Mouse (Mus musculus) mouse trophoblast stem cell (cell line): ENCODE measurements around the gene Tmprss11a.

Experiments used
- in situ Hi-C, 2 experiments: fragments of 300-500 bp; cut with MseI, MboI; formaldehyde crosslinking; loops; 2 replicates in 1 of 2; 3 replicates in 1 of 2; pipeline ENCODE4 v1.15.1; 2025

Tmprss11a gene

DNA sequence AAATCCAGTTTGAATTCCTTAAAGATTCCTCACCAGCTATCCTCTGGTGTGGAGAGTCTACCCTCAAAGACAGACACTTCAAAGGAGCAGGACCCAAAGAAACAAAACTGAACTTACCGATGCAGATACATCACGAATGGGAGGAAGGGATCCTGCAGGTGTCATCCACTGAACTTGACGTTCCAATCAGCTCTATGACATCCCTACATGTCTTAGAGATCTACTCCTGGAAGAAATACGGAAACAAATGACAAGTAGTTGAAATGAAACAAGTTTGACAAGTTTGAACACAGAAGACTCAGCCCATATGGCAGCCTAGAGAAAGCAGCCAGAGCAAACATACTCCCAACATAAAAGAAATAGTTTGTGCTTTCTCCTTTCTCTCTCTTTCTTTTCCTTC is at the start of gene Tmprss11a:
TSS of gene Tmprss11a (minus strand) at position 101 of the 400 bp plus-strand sequence.
- in situ Hi-C loops = no loop called here

DNA sequence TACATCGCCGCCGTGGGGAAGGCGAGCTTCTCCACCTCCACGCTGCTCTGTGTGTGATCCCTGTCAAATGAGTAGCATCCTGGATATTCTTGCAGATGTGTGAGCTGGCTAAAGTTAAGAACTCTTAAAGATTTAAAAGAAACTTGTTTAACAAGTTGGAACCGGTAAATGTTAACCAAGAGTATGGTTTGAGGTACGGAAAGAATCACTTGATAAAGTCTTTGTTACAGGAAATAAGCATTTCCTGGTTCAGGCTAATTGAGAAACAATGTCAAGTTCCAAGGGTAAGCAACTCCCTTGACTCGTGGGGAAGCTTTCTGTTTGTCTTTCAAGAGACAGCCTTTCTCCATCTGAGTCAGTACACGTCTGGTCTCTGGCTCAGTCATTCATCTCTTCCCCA is 49.7 kb upstream of the Tmprss11a start, which contains the start of gene Tmprss11g:
TSS of gene Tmprss11g (minus strand) at position 101 of the 400 bp plus-strand sequence.
- in situ Hi-C loops = no loop called here

DNA sequence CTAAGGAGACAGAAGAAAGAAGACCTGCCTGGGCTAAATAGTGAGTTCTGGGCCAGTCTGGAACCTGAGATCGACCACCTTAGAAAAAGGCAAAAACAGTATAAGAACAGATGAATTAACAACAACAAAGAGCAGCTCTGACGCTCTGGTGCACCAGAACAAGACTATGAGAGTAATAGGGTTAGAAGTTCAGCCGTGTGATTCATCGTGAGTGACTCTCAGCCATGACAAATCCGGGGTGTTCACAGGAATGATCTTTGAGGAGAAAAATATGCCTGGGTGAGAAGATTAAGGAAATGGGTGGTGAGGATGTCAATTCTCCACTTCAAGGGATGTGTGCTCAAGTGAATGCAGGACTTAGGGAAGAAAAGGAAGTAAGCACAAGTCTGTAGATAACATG is 42.7 kb upstream of the Tmprss11a start:
- in situ Hi-C loops = no loop called here

DNA sequence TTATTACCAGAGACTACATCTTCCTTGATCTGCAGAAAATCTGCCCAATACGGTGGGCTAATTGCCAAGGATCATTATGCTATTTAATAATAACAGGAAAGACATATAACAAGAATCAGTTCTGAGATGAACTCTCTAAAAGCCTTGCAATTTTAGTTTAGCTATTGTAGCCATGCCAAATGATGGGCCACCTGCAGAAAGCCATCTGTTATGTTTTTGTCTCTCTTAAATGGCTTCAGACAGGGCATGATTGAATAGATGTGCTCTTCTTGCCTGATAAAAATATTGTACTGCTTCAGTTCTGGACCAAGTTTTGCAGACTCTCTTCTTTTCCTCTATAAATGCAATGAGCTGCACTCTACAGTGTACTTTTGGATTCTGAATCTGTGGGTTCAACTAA is 24.7 kb upstream of the Tmprss11a start:
- in situ Hi-C loops = no loop called here

- in situ Hi-C loops = no loop called here
These were observed 13.8 kb upstream of the Tmprss11a start for GRCm38 (mm10) chr5:86482562-86482961.

- in situ Hi-C loops = no loop called here
These were observed 13.2 kb upstream of the Tmprss11a start for GRCm38 (mm10) chr5:86482031-86482430.

DNA sequence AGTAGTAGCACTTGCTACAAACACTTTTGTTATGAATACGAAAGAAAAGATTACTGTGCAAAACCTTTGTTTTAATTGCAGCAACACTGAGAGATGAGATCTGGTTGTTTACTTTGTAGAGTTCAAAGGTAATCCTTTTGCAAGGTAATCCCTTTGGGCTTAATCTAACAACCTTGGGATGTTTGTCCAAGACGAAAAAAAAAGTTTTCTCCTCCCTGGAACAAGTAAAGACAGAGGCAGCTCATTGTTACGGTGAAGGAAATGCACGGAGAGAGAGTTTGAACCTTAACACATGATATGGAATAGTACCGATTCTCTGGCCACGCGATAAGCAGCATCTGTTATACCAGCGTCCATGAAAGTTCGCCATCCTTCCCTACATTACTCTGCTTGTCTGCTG is 5.1 kb upstream of the Tmprss11a start:
- in situ Hi-C loops = no loop called here

DNA sequence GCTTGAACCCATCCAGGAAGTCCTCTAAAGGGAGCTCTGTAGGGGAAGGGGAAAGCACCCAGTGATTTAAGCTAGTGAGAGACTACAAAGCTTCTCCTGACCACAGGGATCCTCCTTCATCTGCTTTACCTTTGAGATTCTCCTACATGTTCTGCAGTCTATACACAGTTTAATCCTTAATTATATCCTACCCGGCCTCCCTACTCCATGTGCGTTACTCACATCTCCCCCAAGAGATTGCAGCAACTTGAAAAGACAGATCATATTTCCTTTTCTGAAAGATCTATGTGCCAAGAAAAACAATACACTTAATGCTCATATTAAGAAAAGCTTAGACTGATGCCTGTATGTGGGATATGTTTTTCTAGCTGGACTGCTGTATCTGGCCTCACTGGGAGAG is 29.5 kb downstream of the Tmprss11a start:
- in situ Hi-C loops = loop anchor here (10.0 to 25.0 kb wide), 2 partner anchors 205 to 223 kb away; no protein-coding TSS in a partner anchor

DNA sequence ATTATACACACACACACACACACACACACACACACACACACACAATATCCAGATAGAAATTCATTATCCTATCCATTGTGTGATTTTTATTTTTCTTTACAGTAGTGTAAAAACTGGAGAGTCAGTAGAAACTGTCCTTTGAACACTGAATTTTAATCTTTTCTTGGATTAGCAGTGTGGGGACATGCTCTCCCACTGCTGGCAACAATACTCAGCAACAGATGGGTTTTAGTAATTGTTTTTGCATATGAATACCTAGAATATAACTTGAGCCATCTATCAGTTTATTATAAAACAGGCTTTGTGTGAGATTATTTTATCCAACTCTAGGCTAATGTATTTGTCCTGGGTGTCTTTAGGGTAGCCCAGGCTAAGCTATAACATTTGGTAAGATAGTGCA is 30.2 kb downstream of the Tmprss11a start:
- in situ Hi-C loops = loop anchor here (10.0 to 25.0 kb wide), 2 partner anchors 206 to 224 kb away; no protein-coding TSS in a partner anchor

DNA sequence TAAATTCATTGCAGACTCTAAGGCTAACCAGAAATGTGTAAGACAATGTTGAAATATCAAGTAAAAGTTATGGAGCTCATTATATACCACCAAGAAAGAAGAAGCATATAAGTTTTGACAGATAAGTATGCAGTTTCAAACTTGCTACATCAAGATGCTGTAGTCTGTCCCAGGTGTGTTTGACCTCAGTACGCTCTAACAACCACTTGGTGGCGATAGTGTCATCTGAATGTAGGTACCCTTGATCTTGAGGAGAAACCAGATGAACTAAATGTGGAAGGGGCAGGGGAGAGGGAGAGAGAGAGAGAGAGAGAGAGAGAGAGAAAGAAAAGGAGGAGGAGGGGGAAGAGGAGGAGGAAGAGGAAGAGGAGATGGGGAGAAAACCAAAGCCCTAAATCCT is 36.1 kb downstream of the Tmprss11a start:
- in situ Hi-C loops = loop anchor here (10.0 to 25.0 kb wide), 2 partner anchors 212 to 230 kb away; no protein-coding TSS in a partner anchor

GRCm38 (mm10) chr5:86431096-86431495 is 37.7 kb downstream of the Tmprss11a start:
- in situ Hi-C loops = loop anchor here (10.0 to 25.0 kb wide), 2 partner anchors 214 to 231 kb away; no protein-coding TSS in a partner anchor

DNA sequence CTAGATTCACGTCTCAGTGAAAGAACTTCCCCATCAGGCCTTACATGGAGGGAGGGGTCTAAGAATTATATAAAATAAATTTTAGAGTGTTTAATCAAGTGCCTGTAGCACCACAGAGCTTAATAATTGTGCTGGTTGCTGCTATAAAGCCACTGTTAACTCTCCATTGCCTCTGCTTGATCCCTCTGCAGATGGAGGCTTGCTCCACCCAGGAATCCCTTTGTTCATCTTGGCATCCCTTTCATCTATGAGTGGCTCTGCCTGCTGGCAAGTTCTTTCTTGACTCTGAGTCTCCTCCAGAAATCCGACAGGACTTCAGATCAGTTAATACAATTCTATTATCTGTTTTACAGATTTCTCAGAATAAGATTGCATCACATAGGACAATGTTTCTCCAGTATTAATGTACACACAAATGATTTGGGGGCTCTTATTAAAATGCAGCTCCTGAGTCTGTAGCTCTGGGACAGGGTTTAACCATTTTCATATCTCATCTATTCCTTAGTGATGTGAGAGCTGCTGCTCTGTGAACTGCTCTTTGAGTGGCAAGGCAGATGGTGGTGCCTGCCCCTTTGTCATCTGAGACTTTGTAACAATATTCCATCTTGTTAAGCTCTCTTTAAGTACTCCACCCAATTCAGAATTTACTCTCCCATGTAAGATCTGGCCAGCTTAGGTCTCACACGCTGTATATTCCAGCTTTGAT is 47.3 kb downstream of the Tmprss11a start:
- in situ Hi-C loops = no loop called here

DNA sequence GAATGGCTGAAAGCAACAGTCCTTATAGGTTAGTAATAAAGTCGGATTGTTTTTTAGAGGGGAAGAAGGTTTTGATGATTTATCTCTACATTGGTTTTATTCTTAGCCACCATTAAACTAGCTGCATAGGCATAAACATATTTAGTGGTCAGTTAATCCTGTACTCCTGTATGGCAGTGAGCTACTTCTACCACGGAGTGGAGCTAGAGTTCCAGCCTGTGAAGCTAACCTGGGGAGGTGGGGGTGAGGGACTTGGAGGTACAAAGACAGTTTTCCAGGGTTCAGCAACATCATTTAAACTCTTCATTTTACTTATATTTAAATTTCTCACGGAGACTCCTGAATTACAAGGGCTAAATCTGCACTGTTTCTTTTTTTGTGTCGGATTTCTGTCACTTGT is 49.3 kb downstream of the Tmprss11a start:
- in situ Hi-C loops = loop anchor here (10.0 kb wide), 2 partner anchors 65 to 225 kb away; partner anchors contain the start of gene Gnrhr (in 1 of the 2)

GRCm38 (mm10) chr5:86414280-86414679 is 54.5 kb downstream of the Tmprss11a start:
- in situ Hi-C loops = loop anchor here (5.0 to 10.0 kb wide), 4 partner anchors 59 to 222 kb away; partner anchors contain the start of gene Gnrhr (in 1 of the 2)

DNA sequence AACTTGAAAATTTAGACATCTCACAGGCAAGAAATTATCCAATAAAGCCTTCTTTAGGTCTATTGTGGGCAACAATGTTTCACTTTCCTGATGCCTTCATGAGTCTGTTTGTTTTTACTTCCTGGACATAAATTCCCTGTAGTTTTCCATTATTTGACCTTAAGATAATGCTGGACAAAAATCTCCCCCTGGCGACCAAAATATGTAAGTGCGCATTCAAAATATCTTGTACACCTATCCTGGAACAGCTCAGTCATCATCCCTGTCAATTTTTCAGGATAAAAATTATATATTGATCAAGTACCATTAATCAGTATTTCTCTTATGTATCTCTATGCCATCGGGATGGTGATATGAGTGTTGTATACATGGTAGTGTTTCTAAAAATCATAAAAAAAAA is 58.0 kb downstream of the Tmprss11a start:
- in situ Hi-C loops = loop anchor here (5.0 to 10.0 kb wide), 4 partner anchors 56 to 219 kb away; partner anchors contain the start of gene Gnrhr (in 1 of the 2)

DNA sequence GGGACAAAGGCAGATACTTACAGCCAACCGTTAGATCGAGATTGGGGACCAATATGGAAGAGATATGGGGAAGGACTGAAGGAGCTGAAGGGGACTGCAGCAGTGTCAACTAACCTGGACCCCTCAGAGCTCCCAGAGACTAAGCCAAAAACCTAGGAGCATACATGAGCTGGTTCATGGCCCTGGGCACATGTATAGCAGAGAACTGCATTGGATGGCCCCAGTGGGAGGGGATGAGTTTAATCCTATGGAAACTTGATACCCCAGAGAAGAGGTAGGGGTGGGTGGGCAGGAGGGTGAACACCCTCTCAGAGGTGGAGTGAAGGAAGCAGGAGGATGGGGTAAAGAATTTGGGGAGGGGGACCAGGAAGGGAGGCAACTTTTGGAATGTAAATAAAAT is 60.8 kb downstream of the Tmprss11a start:
- in situ Hi-C loops = no loop called here

- in situ Hi-C loops = no loop called here
These were observed 61.6 kb downstream of the Tmprss11a start for GRCm38 (mm10) chr5:86407191-86407590.

DNA sequence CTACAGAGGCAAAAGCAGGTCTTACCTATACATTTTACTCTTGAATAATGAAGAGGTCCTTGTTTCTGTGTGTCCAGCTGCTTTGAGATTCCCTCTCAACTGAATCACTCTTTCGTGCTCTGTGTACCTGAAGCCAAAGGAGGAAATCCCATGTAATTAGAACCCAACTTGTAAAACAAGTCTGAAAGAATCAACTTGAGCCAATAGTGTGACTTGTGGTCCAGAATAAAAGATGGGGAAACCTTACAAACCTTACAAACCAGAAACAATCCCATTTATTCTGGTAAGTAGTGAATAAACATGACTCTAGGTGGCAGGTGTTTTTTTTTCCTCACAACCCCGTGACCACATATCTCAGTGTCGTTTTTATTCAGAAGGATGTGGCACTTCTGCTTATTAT is 95.5 kb downstream of the Tmprss11a start, which contains the start of gene Tmprss11d:
TSS of gene Tmprss11d (minus strand) at position 101 of the 400 bp plus-strand sequence.
- in situ Hi-C loops = no loop called here
